Mouse (Mus musculus): ENCODE measurements at regions not wholly inside any gene's neighbourhood (a gene's known extent, or its start where the extent isn't known, plus 50 kb on each side); places are given as distances from the start of the nearest gene placed in this dataset.

DNA sequence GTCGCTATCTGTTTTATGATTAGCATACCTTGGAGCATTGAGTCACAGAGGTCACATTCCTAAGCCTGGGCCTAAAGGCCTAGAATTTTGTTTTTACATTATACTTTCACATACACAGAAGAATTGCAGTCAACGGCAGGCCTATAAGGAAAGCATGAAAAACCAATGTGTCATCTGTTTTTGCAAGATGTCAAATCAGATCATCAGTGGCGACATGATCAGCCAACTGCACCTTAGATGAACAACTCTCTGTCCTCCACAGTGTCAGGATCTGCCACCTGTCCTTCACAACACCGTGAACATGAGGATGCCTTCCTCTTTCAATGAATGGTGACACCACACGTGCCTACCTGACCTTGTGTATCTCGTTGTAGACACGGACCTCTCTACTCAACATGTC, 66.5 kb upstream of the Klf12 start:
- TF ChIP-seq CTCF (IDR thresholded peaks at IDR 0.05) (no peak), EP300 (IDR thresholded peaks at IDR 0.05) (no peak)

Data from lung, postnatal 0 days (tissue).